Mouse (Mus musculus) layer of hippocampus, adult 9-11 months (tissue): ENCODE measurements at regions not wholly inside any gene's neighbourhood (a gene's known extent, or its start where the extent isn't known, plus 50 kb on each side); places are given as distances from the start of the nearest gene placed in this dataset.
"Not testable (repeated sequence)": the region's sequence is repeated elsewhere in the genome, so short reads cannot be mapped to it uniquely, and the experiment has no call there.

Experiments
- DNase-seq: peaks from one replicate; pipeline ENCODE4 v3.0.0; 2022

- no peak for DNase-seq
These were observed 118.1 kb upstream of the Slc38a2 start for GRCm38 (mm10) chr15:96817626-96818025.

- no peak for DNase-seq
These were observed 117.6 kb upstream of the Slc38a2 start for GRCm38 (mm10) chr15:96816997-96817570.

GRCm38 (mm10) chr15:96813472-96813871 lies 113.9 kb upstream of the Slc38a2 start:
- no peak for DNase-seq

- no peak for DNase-seq
These were observed 103.2 kb upstream of the Slc38a2 start for GRCm38 (mm10) chr15:96802729-96803053.

- no peak for DNase-seq
These were observed 102.7 kb upstream of the Slc38a2 start for GRCm38 (mm10) chr15:96802034-96802728.

- no peak for DNase-seq
These were observed 99.7 kb upstream of the Slc38a2 start for GRCm38 (mm10) chr15:96799228-96799627.

- DNase-seq: no peak
These were observed 98.2 kb upstream of the Slc38a2 start for GRCm38 (mm10) chr15:96797615-96798270.

- DNase-seq: no peak
These were observed 94.7 kb upstream of the Slc38a2 start for GRCm38 (mm10) chr15:96794177-96794719.

GRCm38 (mm10) chr15:96793251-96793650 lies 93.7 kb upstream of the Slc38a2 start:
- no peak for DNase-seq

- DNase-seq: no peak
These were observed 91.8 kb upstream of the Slc38a2 start for GRCm38 (mm10) chr15:96791306-96791705.

GRCm38 (mm10) chr15:96787921-96788320 lies 88.4 kb upstream of the Slc38a2 start:
- not testable (repeated sequence) for DNase-seq

- DNase-seq: no peak
These were observed 85.0 kb upstream of the Slc38a2 start for GRCm38 (mm10) chr15:96784578-96784977.

GRCm38 (mm10) chr15:96781560-96781959 lies 82.0 kb upstream of the Slc38a2 start:
- no peak for DNase-seq

- DNase-seq: no peak
These were observed 81.1 kb upstream of the Slc38a2 start for GRCm38 (mm10) chr15:96780606-96781005.

- DNase-seq: no peak
These were observed 79.8 kb upstream of the Slc38a2 start for GRCm38 (mm10) chr15:96779358-96779757.

GRCm38 (mm10) chr15:96778321-96778926 lies 78.9 kb upstream of the Slc38a2 start:
- DNase-seq: no peak

- DNase-seq: no peak
These were observed 77.0 kb upstream of the Slc38a2 start for GRCm38 (mm10) chr15:96776476-96777075.

- DNase-seq: no peak
These were observed 75.6 kb upstream of the Slc38a2 start for GRCm38 (mm10) chr15:96775129-96775528.

GRCm38 (mm10) chr15:96774664-96775063 lies 75.1 kb upstream of the Slc38a2 start:
- no peak for DNase-seq

- no peak for DNase-seq
These were observed 74.1 kb upstream of the Slc38a2 start for GRCm38 (mm10) chr15:96773656-96774055.

GRCm38 (mm10) chr15:96772701-96773100 lies 73.2 kb upstream of the Slc38a2 start:
- DNase-seq: no peak

GRCm38 (mm10) chr15:96770786-96771185 lies 71.3 kb upstream of the Slc38a2 start:
- DNase-seq: no peak

- no peak for DNase-seq
These were observed 70.8 kb upstream of the Slc38a2 start for GRCm38 (mm10) chr15:96770299-96770698.
